Mouse (Mus musculus): ENCODE data around the gene Dgki. TPM values are rescaled to one million over a fixed set of nuclear protein-coding genes. Genes with fewer than 3 reads are reported as not detected.

Gene Dgki
- polyA plus RNA-seq, 1 experiment from 2014 or later = 0.27 TPM

- Histone ChIP-seq H3K9ac (ENCODE audit: low read depth, low read length) (no peak overlapping the region), H3K36me3 (ENCODE audit: control insufficient read depth, insufficient read depth, low read length) (no peaks in the 10 kb centered on the region), H3K4me1 (ENCODE audit: control insufficient read depth, insufficient read depth, low read length) (no peaks in the 10 kb centered on the region), H3K4me2 (replicated peaks; ENCODE audit: low read depth, low read length) (no peak overlapping the region), H3K9me3 (ENCODE audit: control insufficient read depth, low read length) (no peaks in the 10 kb centered on the region), H3K27me3 (ENCODE audit: control insufficient read depth, insufficient read depth, low read length) (no peaks in the 10 kb centered on the region), H3K4me3 (ENCODE audit: low read length) (no peak overlapping the region), H3K27ac (ENCODE audit: low read depth, low read length) (peak overlapping the region; percentile 17; the same call in 1 of the 2 replicates)
- ATAC-seq (ENCODE audit: low FRiP score, low TSS enrichment) = peak; percentile 79
- WGBS = 53% methylated on average over 2 of the region's 2 CpGs
Observed at GRCm38 (mm10) chr6:36896656-36897055, 403.3 kb downstream of the Dgki start.

DNA sequence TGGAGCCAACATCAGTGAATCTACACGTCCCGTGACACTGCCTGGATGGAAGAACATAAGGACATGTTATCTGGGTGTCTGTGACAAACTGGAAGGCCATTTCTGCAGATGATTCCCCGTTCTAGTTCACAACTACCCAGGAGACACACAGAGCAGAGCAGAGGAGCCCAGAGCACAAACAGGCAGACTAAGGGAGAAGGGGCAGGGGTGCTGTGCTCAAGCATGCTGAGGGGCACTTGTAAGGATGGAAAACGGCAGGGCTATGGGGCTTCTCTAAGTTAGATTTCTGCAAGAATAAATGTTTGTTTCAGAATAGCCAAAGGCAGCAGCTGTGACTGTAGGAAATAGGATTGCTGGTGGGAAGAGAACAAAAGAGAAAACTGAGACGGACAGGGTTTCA lies 408.2 kb downstream of the Dgki start:
- H3K4me2 ChIP-seq (replicated peaks; ENCODE audit: low read depth, low read length) = no peak overlapping the region
- ATAC-seq (ENCODE audit: low FRiP score, low TSS enrichment) = no peak
- 80% methylated on average over 5 of the region's 5 CpGs for WGBS
- H3K27ac ChIP-seq (ENCODE audit: low read depth, low read length) = no peak overlapping the region
- H3K27me3 ChIP-seq (ENCODE audit: control insufficient read depth, insufficient read depth, low read length) = no peaks in the 10 kb centered on the region
- H3K36me3 ChIP-seq (ENCODE audit: control insufficient read depth, insufficient read depth, low read length) = no peaks in the 10 kb centered on the region
- H3K4me1 ChIP-seq (ENCODE audit: control insufficient read depth, insufficient read depth, low read length) = 0 out of 2 replicates have a peak, but pooled peaks cover 4% of the 10 kb centered on the region
- no peak overlapping the region for H3K4me3 ChIP-seq (ENCODE audit: low read length)
- H3K9me3 ChIP-seq (ENCODE audit: control insufficient read depth, low read length) = no peaks in the 10 kb centered on the region
- H3K9ac ChIP-seq (ENCODE audit: low read depth, low read length) = no peak overlapping the region

DNA sequence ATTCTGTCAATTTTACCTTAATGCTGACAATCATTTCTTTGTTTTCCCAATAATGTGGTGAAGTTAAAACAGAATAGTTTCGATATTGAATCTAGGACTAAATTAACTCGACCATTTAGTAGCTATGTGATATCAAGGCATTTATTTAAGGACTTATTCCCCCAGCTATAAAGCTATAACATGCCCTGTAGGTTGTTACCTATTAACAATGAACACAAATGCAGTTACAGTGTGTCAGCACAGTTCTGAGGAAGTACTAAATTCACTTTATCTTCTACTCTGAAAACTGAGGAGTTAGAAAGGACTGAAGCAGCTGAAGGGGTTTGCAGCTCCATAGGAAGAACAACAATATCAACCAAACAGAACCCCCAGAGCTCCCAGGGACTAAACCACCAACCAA lies 409.2 kb downstream of the Dgki start:
- no peaks in the 10 kb centered on the region for H3K36me3 ChIP-seq (ENCODE audit: control insufficient read depth, insufficient read depth, low read length)
- no peaks in the 10 kb centered on the region for H3K9me3 ChIP-seq (ENCODE audit: control insufficient read depth, low read length)
- WGBS = 41% methylated on average over 2 of the region's 2 CpGs
- no peak overlapping the region for H3K4me3 ChIP-seq (ENCODE audit: low read length)
- H3K27me3 ChIP-seq (ENCODE audit: control insufficient read depth, insufficient read depth, low read length) = no peaks in the 10 kb centered on the region
- no peak overlapping the region for H3K4me2 ChIP-seq (replicated peaks; ENCODE audit: low read depth, low read length)
- no peak overlapping the region for H3K9ac ChIP-seq (ENCODE audit: low read depth, low read length)
- peak overlapping the region; percentile 37; the same call in 1 of the 2 replicates for H3K27ac ChIP-seq (ENCODE audit: low read depth, low read length)
- 0 out of 2 replicates have a peak, but pooled peaks cover 4% of the 10 kb centered on the region for H3K4me1 ChIP-seq (ENCODE audit: control insufficient read depth, insufficient read depth, low read length)
- no peak for ATAC-seq (ENCODE audit: low FRiP score, low TSS enrichment)

GRCm38 (mm10) chr6:36890296-36890695 lies 409.7 kb downstream of the Dgki start:
- Histone ChIP-seq H3K4me1 (ENCODE audit: control insufficient read depth, insufficient read depth, low read length) (0 out of 2 replicates have a peak, but pooled peaks cover 4% of the 10 kb centered on the region), H3K9me3 (ENCODE audit: control insufficient read depth, low read length) (no peaks in the 10 kb centered on the region), H3K27ac (ENCODE audit: low read depth, low read length) (no peak overlapping the region; the same call in 1 of the 2 replicates), H3K9ac (ENCODE audit: low read depth, low read length) (no peak overlapping the region), H3K36me3 (ENCODE audit: control insufficient read depth, insufficient read depth, low read length) (no peaks in the 10 kb centered on the region), H3K27me3 (ENCODE audit: control insufficient read depth, insufficient read depth, low read length) (no peaks in the 10 kb centered on the region), H3K4me2 (replicated peaks; ENCODE audit: low read depth, low read length) (no peak overlapping the region), H3K4me3 (ENCODE audit: low read length) (no peak overlapping the region)
- peak; percentile 87 for ATAC-seq (ENCODE audit: low FRiP score, low TSS enrichment)
- WGBS = 8% methylated on average over 5 of the region's 5 CpGs

GRCm38 (mm10) chr6:36881309-36881708 lies 418.7 kb downstream of the Dgki start:
- Histone ChIP-seq H3K27me3 (ENCODE audit: control insufficient read depth, insufficient read depth, low read length) (no peaks in the 10 kb centered on the region), H3K36me3 (ENCODE audit: control insufficient read depth, insufficient read depth, low read length) (no peaks in the 10 kb centered on the region), H3K9me3 (ENCODE audit: control insufficient read depth, low read length) (no peaks in the 10 kb centered on the region), H3K9ac (ENCODE audit: low read depth, low read length) (no peak overlapping the region), H3K27ac (ENCODE audit: low read depth, low read length) (no peak overlapping the region), H3K4me3 (ENCODE audit: low read length) (no peak overlapping the region), H3K4me2 (replicated peaks; ENCODE audit: low read depth, low read length) (no peak overlapping the region), H3K4me1 (ENCODE audit: control insufficient read depth, insufficient read depth, low read length) (peaks cover 3% of the 10 kb centered on the region; the same call in 1 of the 2 replicates)
- no peak for ATAC-seq (ENCODE audit: low FRiP score, low TSS enrichment)
- WGBS = 57% methylated on average over 4 of the region's 4 CpGs

- Histone ChIP-seq H3K27me3 (ENCODE audit: control insufficient read depth, insufficient read depth, low read length) (no peaks in the 10 kb centered on the region), H3K4me3 (ENCODE audit: low read length) (no peak overlapping the region), H3K9ac (ENCODE audit: low read depth, low read length) (no peak overlapping the region), H3K4me1 (ENCODE audit: control insufficient read depth, insufficient read depth, low read length) (peaks cover 3% of the 10 kb centered on the region; the same call in 1 of the 2 replicates), H3K9me3 (ENCODE audit: control insufficient read depth, low read length) (no peaks in the 10 kb centered on the region), H3K27ac (ENCODE audit: low read depth, low read length) (no peak overlapping the region), H3K36me3 (ENCODE audit: control insufficient read depth, insufficient read depth, low read length) (no peaks in the 10 kb centered on the region), H3K4me2 (replicated peaks; ENCODE audit: low read depth, low read length) (no peak overlapping the region)
- ATAC-seq (ENCODE audit: low FRiP score, low TSS enrichment) = no peak
- 55% methylated on average over 7 of the region's 7 CpGs for WGBS
Observed at GRCm38 (mm10) chr6:36880643-36881263, 419.2 kb downstream of the Dgki start.

DNA sequence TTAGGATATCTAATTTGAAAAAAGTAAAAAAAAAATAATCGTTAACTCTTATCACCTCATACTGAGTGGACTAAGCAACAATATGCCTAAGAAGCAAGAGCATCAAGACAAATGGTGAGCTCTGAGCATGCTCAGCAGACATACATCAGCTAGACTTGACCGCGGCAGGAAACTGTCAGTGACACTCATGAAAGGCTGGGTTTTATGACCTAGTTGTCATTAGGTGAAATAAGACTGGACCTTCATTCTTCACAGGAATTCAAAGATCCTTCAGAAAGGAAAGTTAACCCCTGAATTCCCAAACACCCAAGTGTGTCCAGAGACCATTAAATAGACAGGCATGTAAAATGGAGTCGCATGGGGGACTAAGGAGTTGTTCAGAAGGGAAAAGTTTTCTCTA lies 422.6 kb downstream of the Dgki start:
- Histone ChIP-seq H3K27ac (ENCODE audit: low read depth, low read length) (no peak overlapping the region), H3K4me3 (ENCODE audit: low read length) (no peak overlapping the region), H3K36me3 (ENCODE audit: control insufficient read depth, insufficient read depth, low read length) (no peaks in the 10 kb centered on the region), H3K9me3 (ENCODE audit: control insufficient read depth, low read length) (no peaks in the 10 kb centered on the region), H3K4me1 (ENCODE audit: control insufficient read depth, insufficient read depth, low read length) (peaks cover 3% of the 10 kb centered on the region; the same call in 1 of the 2 replicates), H3K9ac (ENCODE audit: low read depth, low read length) (no peak overlapping the region), H3K4me2 (replicated peaks; ENCODE audit: low read depth, low read length) (no peak overlapping the region), H3K27me3 (ENCODE audit: control insufficient read depth, insufficient read depth, low read length) (no peaks in the 10 kb centered on the region)
- 24% methylated on average over 4 of the region's 4 CpGs for WGBS
- ATAC-seq (ENCODE audit: low FRiP score, low TSS enrichment) = 0 out of 2 replicates have a peak, but pooled peaks have one; percentile 35

- H3K9ac ChIP-seq (ENCODE audit: low read depth, low read length) = no peak overlapping the region
- no peaks in the 10 kb centered on the region for H3K36me3 ChIP-seq (ENCODE audit: control insufficient read depth, insufficient read depth, low read length)
- no peaks in the 10 kb centered on the region for H3K27me3 ChIP-seq (ENCODE audit: control insufficient read depth, insufficient read depth, low read length)
- WGBS = 45% methylated on average over 4 of the region's 4 CpGs
- no peaks in the 10 kb centered on the region for H3K9me3 ChIP-seq (ENCODE audit: control insufficient read depth, low read length)
- H3K4me1 ChIP-seq (ENCODE audit: control insufficient read depth, insufficient read depth, low read length) = peaks cover 3% of the 10 kb centered on the region; the same call in 1 of the 2 replicates
- H3K27ac ChIP-seq (ENCODE audit: low read depth, low read length) = no peak overlapping the region
- no peak overlapping the region for H3K4me2 ChIP-seq (replicated peaks; ENCODE audit: low read depth, low read length)
- no peak overlapping the region for H3K4me3 ChIP-seq (ENCODE audit: low read length)
- ATAC-seq (ENCODE audit: low FRiP score, low TSS enrichment) = no peak
Observed at GRCm38 (mm10) chr6:36876426-36876825, 423.6 kb downstream of the Dgki start.

GRCm38 (mm10) chr6:36875926-36876325 lies 424.1 kb downstream of the Dgki start:
- Histone ChIP-seq H3K4me2 (replicated peaks; ENCODE audit: low read depth, low read length) (no peak overlapping the region), H3K9me3 (ENCODE audit: control insufficient read depth, low read length) (no peaks in the 10 kb centered on the region), H3K4me1 (ENCODE audit: control insufficient read depth, insufficient read depth, low read length) (peaks cover 3% of the 10 kb centered on the region; the same call in 1 of the 2 replicates), H3K27me3 (ENCODE audit: control insufficient read depth, insufficient read depth, low read length) (no peaks in the 10 kb centered on the region), H3K36me3 (ENCODE audit: control insufficient read depth, insufficient read depth, low read length) (no peaks in the 10 kb centered on the region), H3K9ac (ENCODE audit: low read depth, low read length) (no peak overlapping the region), H3K4me3 (ENCODE audit: low read length) (no peak overlapping the region), H3K27ac (ENCODE audit: low read depth, low read length) (no peak overlapping the region)
- 49% methylated on average over 5 of the region's 5 CpGs for WGBS
- no peak for ATAC-seq (ENCODE audit: low FRiP score, low TSS enrichment)
